Mouse (Mus musculus) B cell, adult 67 days (primary cell): Measurements from ENCODE around the gene B830017H08Rik. TPM values are rescaled to one million over a fixed set of nuclear protein-coding genes. Genes with fewer than 3 reads are reported as not detected.

ENCODE experiments used
- total RNA-seq, 2 experiments: library from RNA; stranded (reverse); gene quantifications; 4 replicates each; pipeline ENCODE4 v1.2.4; 2023

B830017H08Rik gene
- not detected for total RNA-seq

DNA sequence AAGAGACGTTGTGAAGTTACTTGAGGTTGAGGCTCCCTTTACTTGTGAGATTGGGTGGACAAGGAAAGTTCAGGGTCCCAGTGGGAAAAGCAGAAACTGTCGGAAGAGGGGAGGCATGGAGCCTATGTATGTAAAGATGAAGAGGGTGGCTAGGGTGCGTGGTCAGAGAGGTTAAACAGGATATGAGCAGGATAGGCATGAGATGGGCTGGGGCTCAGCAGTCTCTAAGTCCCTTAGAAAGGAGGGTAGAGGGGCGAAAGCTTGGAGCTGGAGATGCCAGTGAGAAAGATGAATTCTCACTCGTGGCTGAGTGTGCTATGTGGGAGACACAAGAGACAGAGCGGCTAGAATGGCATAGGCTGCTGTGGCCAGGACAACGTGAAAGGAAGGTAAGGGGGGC lies at the start of gene B830017H08Rik:
B830017H08Rik (plus strand) TSS at position 301 of the 400 bp plus-strand sequence.

DNA sequence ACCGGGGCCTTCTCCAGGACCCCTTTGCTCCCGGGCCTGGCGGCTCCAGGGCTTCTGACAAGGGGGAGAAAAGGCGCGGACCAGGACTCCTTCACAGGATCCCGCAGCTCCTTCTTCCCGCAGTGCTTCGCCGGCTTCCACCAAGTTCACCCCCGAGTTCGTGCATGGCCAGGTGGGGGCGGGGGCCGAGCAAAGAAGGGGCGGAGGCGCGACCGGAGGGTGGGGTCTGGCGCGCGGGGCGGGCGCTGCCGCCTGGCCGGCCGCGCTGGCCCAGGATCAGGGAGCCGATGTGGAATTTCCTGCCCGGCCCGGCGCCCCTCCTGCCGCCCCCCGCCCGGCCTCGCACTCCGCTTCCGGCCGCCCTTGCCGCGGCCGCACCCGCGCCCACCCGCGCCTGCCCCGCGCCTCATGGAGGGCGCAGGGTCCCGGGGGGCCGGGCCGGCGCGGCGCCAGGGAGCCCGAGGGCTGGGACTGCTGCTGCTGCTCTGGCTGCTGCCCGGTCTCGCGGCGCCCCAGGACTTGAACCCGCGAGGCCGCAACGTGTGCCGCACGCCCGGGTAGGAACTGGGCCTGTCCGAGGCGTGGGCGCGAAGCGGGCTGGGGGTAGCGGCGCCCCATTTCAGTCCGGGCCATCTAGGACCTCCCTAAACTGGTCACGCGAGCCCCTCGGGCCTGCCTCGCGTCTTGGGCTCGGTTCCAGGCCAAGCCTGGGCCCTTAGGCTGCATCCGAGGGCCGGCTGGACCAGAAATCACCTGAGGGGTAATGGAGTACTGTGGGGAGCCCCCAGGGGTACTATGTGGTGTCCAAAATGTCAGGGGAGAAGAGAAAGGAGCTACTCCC lies 35.7 kb upstream of the B830017H08Rik start, which contains the start of gene Scarf2:
Scarf2 (plus strand) TSS at position 312 of the 841 bp plus-strand sequence.

DNA sequence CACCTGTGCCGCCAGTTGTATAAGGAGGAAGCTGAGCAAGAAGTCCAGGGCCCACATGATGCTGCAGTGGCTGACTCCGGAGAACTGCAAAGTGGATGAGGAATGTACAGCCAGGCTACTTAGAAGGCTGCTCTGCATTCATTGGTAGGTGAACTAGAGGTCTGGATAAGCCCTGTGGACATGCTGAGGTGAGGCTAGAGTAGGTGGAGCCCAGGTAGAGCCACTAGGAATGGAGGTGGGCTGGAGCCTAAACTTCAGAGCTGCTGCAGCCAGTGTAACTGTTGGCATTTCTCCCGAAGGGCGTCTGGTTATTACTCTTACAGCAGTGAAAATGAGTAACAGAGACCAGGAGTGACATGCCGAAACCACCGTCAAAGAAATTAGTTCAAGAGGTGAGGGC lies 5.1 kb downstream of the B830017H08Rik start, which contains the start of gene Car15:
Car15 (minus strand) TSS at position 314 of the 400 bp plus-strand sequence.

Other genes with a start within 250 kb of the B830017H08Rik start
- gene Slc7a4, start 249.9 kb upstream of the B830017H08Rik start, total RNA-seq: not detected
- 10 to 100 TPM; 48.1 to 61.0 TPM for gene Smpd4, start 213.8 kb upstream of the B830017H08Rik start, total RNA-seq
- gene Ccdc74a, start 186.7 kb upstream of the B830017H08Rik start, total RNA-seq: under 1 TPM in 1 of 2 experiments, not detected in 1; 0.52 TPM
- gene Med15, start 100.2 kb upstream of the B830017H08Rik start, total RNA-seq: 100 to 1,000 TPM; 132 to 138 TPM
- 10 to 100 TPM; 15.6 to 15.8 TPM for gene Klhl22, start 73.5 kb upstream of the B830017H08Rik start, total RNA-seq
- under 1 TPM in 1 of 2 experiments, not detected in 1; 0.17 TPM for gene Scarf2, start 35.8 kb upstream of the B830017H08Rik start, total RNA-seq
- 10 to 100 TPM; 14.3 to 19.8 TPM for gene Car15, start 5.2 kb downstream of the B830017H08Rik start, total RNA-seq
- gene Gm20518, start 58.5 kb downstream of the B830017H08Rik start, total RNA-seq: 1 to 10 TPM; 2.9 to 3.4 TPM
- gene Tssk1, start 61.1 kb downstream of the B830017H08Rik start, total RNA-seq: not detected
- 10 to 100 TPM; 68.9 to 73.3 TPM for gene Dgcr2, start 65.4 kb downstream of the B830017H08Rik start, total RNA-seq
- gene Tssk2, start 65.5 kb downstream of the B830017H08Rik start, total RNA-seq: not detected
- 10 to 100 TPM; 61.7 to 71.5 TPM for gene Ess2, start 78.2 kb downstream of the B830017H08Rik start, total RNA-seq
- gene Gsc2, start 81.9 kb downstream of the B830017H08Rik start, total RNA-seq: not detected
- 10 to 100 TPM; 25.5 to 35.3 TPM for gene Slc25a1, start 95.1 kb downstream of the B830017H08Rik start, total RNA-seq
- not detected for gene Vpreb2, start 147.3 kb downstream of the B830017H08Rik start, total RNA-seq
- 10 to 100 TPM; 16.0 to 19.9 TPM for gene Dgcr6, start 219.7 kb downstream of the B830017H08Rik start, total RNA-seq